Mouse (Mus musculus) stomach, embryonic 14.5 days (tissue): Measurements from ENCODE around the gene Alcam. TPM values are rescaled to one million over a fixed set of nuclear protein-coding genes. Genes with fewer than 3 reads are reported as not detected.

Experiments
- ATAC-seq: fragments of 200-750 bp; cut with Nextera tagmentation; 2 replicates; pipeline ENCODE4 v1.8.0; 2017; ENCODE audit warnings: low read depth, moderate TSS enrichment; ENCODE audit not compliant: insufficient number of reproducible peaks, insufficient read depth, low FRiP score
- H3K27ac ChIP-seq: fragments of 300-500 bp; sonication (generic); 2 replicates; pipeline ENCODE4 v1.5.1; 2014; ENCODE audit warnings: mild to moderate bottlenecking, low read length, moderate library complexity, mixed read lengths
- H3K27me3 ChIP-seq: fragments of 300-500 bp; sonication (generic); 2 replicates; pipeline ENCODE4 v1.6.1; 2014; ENCODE audit warnings: low read length, control low read depth, mixed read lengths; ENCODE audit not compliant: control insufficient read depth, insufficient read depth
- H3K36me3 ChIP-seq: fragments of 300-500 bp; sonication (generic); 2 replicates; pipeline ENCODE4 v1.6.1; 2014; ENCODE audit warnings: mild to moderate bottlenecking, control low read depth, low read length, moderate library complexity, mixed read lengths; ENCODE audit not compliant: control insufficient read depth, insufficient read depth
- H3K4me1 ChIP-seq: fragments of 300-500 bp; sonication (generic); 2 replicates; pipeline ENCODE4 v1.6.1; 2014; ENCODE audit warnings: low read length, control low read depth, mixed read lengths; ENCODE audit not compliant: control insufficient read depth, insufficient read depth
- H3K4me2 ChIP-seq: fragments of 300-500 bp; sonication (generic); replicated peaks from 2 replicates; pipeline ENCODE4 v1.6.1; 2014; ENCODE audit warnings: low read depth, low read length, control low read depth
- H3K4me3 ChIP-seq: fragments of 300-500 bp; sonication (generic); 2 replicates; pipeline ENCODE4 v1.5.1; 2014; ENCODE audit warnings: low read depth, low read length, control low read depth
- H3K9ac ChIP-seq: fragments of 300-500 bp; sonication (generic); replicated peaks from 2 replicates; pipeline ENCODE4 v1.6.1; 2014; ENCODE audit warnings: low read depth, mild to moderate bottlenecking, control low read depth, low read length, moderate library complexity, mixed read lengths
- H3K9me3 ChIP-seq: fragments of 300-500 bp; sonication (generic); 2 replicates; pipeline ENCODE4 v1.6.1; 2016; ENCODE audit warnings: low read depth, low read length, control low read depth; ENCODE audit not compliant: control insufficient read depth
- WGBS: fragments of 180-500 bp; shearing (Covaris S2); extraction: QIAGEN DNeasy Blood & Tissue Kit; methylation state at CpG from one replicate; pipeline ENCODE4 v1.1.7; 2014; 5-methylcytosine and 5-hydroxymethylcytosine counted together
- polyA plus RNA-seq: library from polyadenylated mRNA; unstranded; fragments of >200 nt; fragmentation: Nextera tagmentation; extraction: Ambion mirVana; gene quantifications from 2 replicates; pipeline ENCODE4 v1.2.1, GENCODE M21; 2014

Gene Alcam
- polyA plus RNA-seq, 1 experiment from 2014 or later: 103 TPM

- Histone ChIP-seq H3K4me3 (no peak overlapping the region), H3K9ac (no peak overlapping the region), H3K36me3 (no peaks in the 10 kb centered on the region), H3K27me3 (no peaks in the 10 kb centered on the region), H3K4me1 (no peaks in the 10 kb centered on the region), H3K9me3 (no peaks in the 10 kb centered on the region), H3K27ac (no peak overlapping the region), H3K4me2 (no peak overlapping the region)
- no peak for ATAC-seq
Observed at GRCm38 (mm10) chr16:52468426-52468825, 14.6 kb upstream of the Alcam start.

GRCm38 (mm10) chr16:52466770-52467169, 12.9 kb upstream of the Alcam start:
- H3K36me3 ChIP-seq: no peaks in the 10 kb centered on the region
- no peak overlapping the region for H3K4me2 ChIP-seq
- no peaks in the 10 kb centered on the region for H3K4me1 ChIP-seq
- no peak for ATAC-seq
- no peak overlapping the region for H3K27ac ChIP-seq
- WGBS: 67% methylated on average over 6 of the region's 6 CpGs
- H3K27me3 ChIP-seq: no peaks in the 10 kb centered on the region
- H3K9ac ChIP-seq: no peak overlapping the region
- H3K4me3 ChIP-seq: no peak overlapping the region
- H3K9me3 ChIP-seq: no peaks in the 10 kb centered on the region

- Histone ChIP-seq H3K9me3 (no peaks in the 10 kb centered on the region), H3K4me2 (no peak overlapping the region), H3K4me3 (no peak overlapping the region), H3K27ac (no peak overlapping the region), H3K4me1 (no peaks in the 10 kb centered on the region), H3K9ac (no peak overlapping the region), H3K36me3 (no peaks in the 10 kb centered on the region), H3K27me3 (no peaks in the 10 kb centered on the region)
- ATAC-seq: no peak
- 93% methylated on average over 1 of the region's 1 CpGs for WGBS
Observed at GRCm38 (mm10) chr16:52464597-52464996, 10.7 kb upstream of the Alcam start.

GRCm38 (mm10) chr16:52452862-52453715, 785 bp downstream of the Alcam start:
- no peaks in the 10 kb centered on the region for H3K27me3 ChIP-seq
- WGBS: under 1% methylated on average over 48 of the region's 55 CpGs
- H3K4me2 ChIP-seq: peak overlapping the region; percentile 86
- peak; percentile 96 for ATAC-seq
- H3K4me3 ChIP-seq: peak overlapping the region; percentile 74
- no peaks in the 10 kb centered on the region for H3K36me3 ChIP-seq
- peak overlapping the region; percentile 85 for H3K27ac ChIP-seq
- H3K4me1 ChIP-seq: 0 out of 2 replicates have a peak, but pooled peaks cover 8% of the 10 kb centered on the region
- peak overlapping the region; percentile 65 for H3K9ac ChIP-seq
- H3K9me3 ChIP-seq: no peaks in the 10 kb centered on the region

GRCm38 (mm10) chr16:52452477-52452831, 1.4 kb downstream of the Alcam start:
- H3K4me2 ChIP-seq: peak overlapping the region; percentile 86
- ATAC-seq: 0 out of 2 replicates have a peak, but pooled peaks have one; percentile 0

GRCm38 (mm10) chr16:52451786-52452476, 1.9 kb downstream of the Alcam start:
- WGBS: 0% methylated on average over 23 of the region's 23 CpGs
- Histone ChIP-seq H3K9me3 (no peaks in the 10 kb centered on the region), H3K4me1 (0 out of 2 replicates have a peak, but pooled peaks cover 8% of the 10 kb centered on the region), H3K9ac (peak overlapping the region; percentile 65), H3K36me3 (no peaks in the 10 kb centered on the region), H3K27me3 (no peaks in the 10 kb centered on the region), H3K4me2 (peak overlapping the region; percentile 86), H3K27ac (peak overlapping the region; percentile 85; the same call in 1 of the 2 replicates), H3K4me3 (peak overlapping the region; percentile 74)
- ATAC-seq: no peak

More at GRCm38 (mm10) chr16:52452477-52452831, 1.4 kb downstream of the Alcam start:
- H3K36me3 ChIP-seq: no peaks in the 10 kb centered on the region
- H3K27me3 ChIP-seq: no peaks in the 10 kb centered on the region
- peak overlapping the region; percentile 65 for H3K9ac ChIP-seq
- peak overlapping the region; percentile 74 for H3K4me3 ChIP-seq
- peak overlapping the region; percentile 85 for H3K27ac ChIP-seq
- WGBS: 0% methylated on average over 26 of the region's 26 CpGs
- no peaks in the 10 kb centered on the region for H3K9me3 ChIP-seq
- H3K4me1 ChIP-seq: 0 out of 2 replicates have a peak, but pooled peaks cover 8% of the 10 kb centered on the region

- no peaks in the 10 kb centered on the region for H3K9me3 ChIP-seq
- H3K9ac ChIP-seq: peak overlapping the region; percentile 65
- H3K4me1 ChIP-seq: 0 out of 2 replicates have a peak, but pooled peaks cover 8% of the 10 kb centered on the region
- ATAC-seq: no peak
- WGBS: under 1% methylated on average over 15 of the region's 15 CpGs
- H3K27me3 ChIP-seq: no peaks in the 10 kb centered on the region
- H3K36me3 ChIP-seq: no peaks in the 10 kb centered on the region
- H3K4me3 ChIP-seq: peak overlapping the region; percentile 74
- H3K4me2 ChIP-seq: peak overlapping the region; percentile 86
- H3K27ac ChIP-seq: peak overlapping the region; percentile 85; the same call in 1 of the 2 replicates
Observed at GRCm38 (mm10) chr16:52451101-52451785, 2.6 kb downstream of the Alcam start.
